Mouse (Mus musculus): Measurements from ENCODE around the gene Add3. TPM values are rescaled to one million over a fixed set of nuclear protein-coding genes. Genes with fewer than 3 reads are reported as not detected.
"Not testable (repeated sequence)": the region's sequence is repeated elsewhere in the genome, so short reads cannot be mapped to it uniquely, and the experiment has no call there.

Gene Add3
- polyA plus RNA-seq, 1 experiment: 25.5 TPM

- H3K4me1 ChIP-seq (ENCODE audit: control insufficient read depth, insufficient read depth, low read length): peaks cover 8% of the 10 kb centered on the region
- TF ChIP-seq POLR2A (IDR thresholded peaks at IDR 0.05; ENCODE audit: borderline replicate concordance, low read depth, low read length) (no peak), CTCF (IDR thresholded peaks at IDR 0.05; ENCODE audit: low read depth, low read length) (no peak)
- H3K27ac ChIP-seq (ENCODE audit: insufficient read depth, low read depth, low read length): no peak overlapping the region
- H3K4me3 ChIP-seq (ENCODE audit: insufficient read depth, low read length): no peak overlapping the region
These were observed 61.9 kb downstream of the Add3 start for GRCm38 (mm10) chr19:53202116-53202515.

GRCm38 (mm10) chr19:53206986-53207385 lies 66.7 kb downstream of the Add3 start:
- Histone ChIP-seq H3K4me1 (ENCODE audit: control insufficient read depth, insufficient read depth, low read length) (peaks cover 8% of the 10 kb centered on the region), H3K27ac (ENCODE audit: insufficient read depth, low read depth, low read length) (no peak overlapping the region), H3K4me3 (ENCODE audit: insufficient read depth, low read length) (no peak overlapping the region)
- TF ChIP-seq CTCF (IDR thresholded peaks at IDR 0.05; ENCODE audit: low read depth, low read length): no peak

- peaks cover 8% of the 10 kb centered on the region for H3K4me1 ChIP-seq (ENCODE audit: control insufficient read depth, insufficient read depth, low read length)
These were observed 68.6 kb downstream of the Add3 start for GRCm38 (mm10) chr19:53208830-53209229.

GRCm38 (mm10) chr19:53210251-53210650 lies 70.0 kb downstream of the Add3 start:
- TF ChIP-seq CTCF (IDR thresholded peaks at IDR 0.05; ENCODE audit: low read depth, low read length) (no peak), POLR2A (IDR thresholded peaks at IDR 0.05; ENCODE audit: borderline replicate concordance, low read depth, low read length) (no peak)
- Histone ChIP-seq H3K4me3 (ENCODE audit: insufficient read depth, low read length) (no peak overlapping the region), H3K27ac (ENCODE audit: insufficient read depth, low read depth, low read length) (no peak overlapping the region), H3K4me1 (ENCODE audit: control insufficient read depth, insufficient read depth, low read length) (peaks cover 7% of the 10 kb centered on the region)

More at GRCm38 (mm10) chr19:53208830-53209229, 68.6 kb downstream of the Add3 start:
- TF ChIP-seq POLR2A (IDR thresholded peaks at IDR 0.05; ENCODE audit: borderline replicate concordance, low read depth, low read length) (no peak), CTCF (IDR thresholded peaks at IDR 0.05; ENCODE audit: low read depth, low read length) (no peak)
- Histone ChIP-seq H3K4me3 (ENCODE audit: insufficient read depth, low read length) (no peak overlapping the region), H3K27ac (ENCODE audit: insufficient read depth, low read depth, low read length) (no peak overlapping the region)

- TF ChIP-seq CTCF (IDR thresholded peaks at IDR 0.05; ENCODE audit: low read depth, low read length): no peak
- no peak for TF ChIP-seq POLR2A (IDR thresholded peaks at IDR 0.05; ENCODE audit: borderline replicate concordance, low read depth, low read length)
- Histone ChIP-seq H3K4me1 (ENCODE audit: control insufficient read depth, insufficient read depth, low read length) (peaks cover 18% of the 10 kb centered on the region), H3K27ac (ENCODE audit: insufficient read depth, low read depth, low read length) (no peak overlapping the region), H3K4me3 (ENCODE audit: insufficient read depth, low read length) (no peak overlapping the region)
These were observed 75.1 kb downstream of the Add3 start for GRCm38 (mm10) chr19:53215352-53215751.

- Histone ChIP-seq H3K4me1 (ENCODE audit: control insufficient read depth, insufficient read depth, low read length) (peaks cover 18% of the 10 kb centered on the region), H3K4me3 (ENCODE audit: insufficient read depth, low read length) (no peak overlapping the region), H3K27ac (ENCODE audit: insufficient read depth, low read depth, low read length) (no peak overlapping the region)
- TF ChIP-seq CTCF (IDR thresholded peaks at IDR 0.05; ENCODE audit: low read depth, low read length) (no peak), POLR2A (IDR thresholded peaks at IDR 0.05; ENCODE audit: borderline replicate concordance, low read depth, low read length) (no peak)
These were observed 76.7 kb downstream of the Add3 start for GRCm38 (mm10) chr19:53216761-53217538.

GRCm38 (mm10) chr19:53217837-53218236 lies 77.6 kb downstream of the Add3 start:
- H3K27ac ChIP-seq (ENCODE audit: insufficient read depth, low read depth, low read length): no peak overlapping the region
- no peak overlapping the region for H3K4me3 ChIP-seq (ENCODE audit: insufficient read depth, low read length)
- TF ChIP-seq POLR2A (IDR thresholded peaks at IDR 0.05; ENCODE audit: borderline replicate concordance, low read depth, low read length) (no peak), CTCF (IDR thresholded peaks at IDR 0.05; ENCODE audit: low read depth, low read length) (no peak)
- peaks cover 18% of the 10 kb centered on the region for H3K4me1 ChIP-seq (ENCODE audit: control insufficient read depth, insufficient read depth, low read length)

GRCm38 (mm10) chr19:53219305-53219704 lies 79.1 kb downstream of the Add3 start:
- H3K4me3 ChIP-seq (ENCODE audit: insufficient read depth, low read length): no peak overlapping the region
- H3K4me1 ChIP-seq (ENCODE audit: control insufficient read depth, insufficient read depth, low read length): peaks cover 18% of the 10 kb centered on the region
- H3K27ac ChIP-seq (ENCODE audit: insufficient read depth, low read depth, low read length): no peak overlapping the region
- TF ChIP-seq POLR2A (IDR thresholded peaks at IDR 0.05; ENCODE audit: borderline replicate concordance, low read depth, low read length): no peak
- TF ChIP-seq CTCF (IDR thresholded peaks at IDR 0.05; ENCODE audit: low read depth, low read length): no peak

GRCm38 (mm10) chr19:53221186-53221585 lies 80.9 kb downstream of the Add3 start:
- Histone ChIP-seq H3K4me3 (ENCODE audit: insufficient read depth, low read length) (no peak overlapping the region), H3K4me1 (ENCODE audit: control insufficient read depth, insufficient read depth, low read length) (peaks cover 18% of the 10 kb centered on the region), H3K27ac (ENCODE audit: insufficient read depth, low read depth, low read length) (no peak overlapping the region)
- TF ChIP-seq CTCF (IDR thresholded peaks at IDR 0.05; ENCODE audit: low read depth, low read length): no peak
- no peak for TF ChIP-seq POLR2A (IDR thresholded peaks at IDR 0.05; ENCODE audit: borderline replicate concordance, low read depth, low read length)

- not testable (repeated sequence) for H3K27ac ChIP-seq (ENCODE audit: insufficient read depth, low read depth, low read length); H3K4me3 ChIP-seq (ENCODE audit: insufficient read depth, low read length)
These were observed 85.2 kb downstream of the Add3 start for GRCm38 (mm10) chr19:53225249-53226070.

More at GRCm38 (mm10) chr19:53225249-53226070, 85.2 kb downstream of the Add3 start:
- H3K4me1 ChIP-seq (ENCODE audit: control insufficient read depth, insufficient read depth, low read length): not testable (repeated sequence)
